Mouse (Mus musculus) lung, postnatal 36 days (tissue): Measurements from ENCODE around the gene Cyp8b1.

ENCODE experiments used
- DNase-seq: peaks from one replicate; pipeline ENCODE4 v3.0.0; 2022; ENCODE audit warnings: mixed read lengths

Gene Cyp8b1

DNA sequence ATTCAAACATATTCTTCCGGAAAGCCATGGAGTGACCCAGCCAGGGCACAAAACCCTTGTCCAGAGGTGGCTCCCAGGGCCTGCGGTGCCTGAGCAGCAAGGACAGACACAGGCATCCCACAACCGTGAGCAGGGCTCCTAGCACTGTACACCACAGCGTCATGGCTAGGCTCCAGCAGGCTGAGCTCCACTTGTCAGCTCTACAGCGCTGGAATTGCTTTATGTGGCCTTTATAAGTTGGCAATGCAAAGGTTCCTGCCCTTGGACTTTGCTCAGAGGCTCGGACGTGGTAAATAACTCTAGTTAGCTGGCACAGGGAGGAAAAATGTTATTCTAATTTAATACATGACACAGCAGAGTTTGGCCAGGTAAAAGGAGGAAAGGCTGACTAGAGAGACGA lies at the start of gene Cyp8b1:
Gene Cyp8b1, minus strand, starts transcription at position 204 of the 400 bp plus-strand sequence.
- DNase-seq, result no peak

DNA sequence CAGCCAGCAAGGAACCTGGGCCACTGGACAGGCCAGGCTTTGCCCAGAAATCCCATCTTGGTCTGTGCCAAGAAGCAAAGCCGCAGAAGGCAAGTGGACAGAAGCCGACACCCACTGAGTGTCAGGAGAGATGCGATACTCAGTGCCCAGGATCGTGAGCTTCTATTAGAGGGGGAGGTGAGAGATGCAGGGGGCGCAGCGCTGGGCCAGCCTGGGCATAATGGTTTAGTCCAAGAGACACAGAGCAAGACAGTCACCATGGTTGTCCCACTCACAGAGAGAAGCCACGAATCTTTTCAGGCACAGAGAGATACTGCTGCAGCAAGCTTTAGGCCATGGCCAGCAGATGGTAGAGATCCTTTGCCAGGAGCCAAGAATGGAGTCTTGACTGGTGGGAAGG lies 48.8 kb upstream of the Cyp8b1 start:
- no peak for DNase-seq

DNA sequence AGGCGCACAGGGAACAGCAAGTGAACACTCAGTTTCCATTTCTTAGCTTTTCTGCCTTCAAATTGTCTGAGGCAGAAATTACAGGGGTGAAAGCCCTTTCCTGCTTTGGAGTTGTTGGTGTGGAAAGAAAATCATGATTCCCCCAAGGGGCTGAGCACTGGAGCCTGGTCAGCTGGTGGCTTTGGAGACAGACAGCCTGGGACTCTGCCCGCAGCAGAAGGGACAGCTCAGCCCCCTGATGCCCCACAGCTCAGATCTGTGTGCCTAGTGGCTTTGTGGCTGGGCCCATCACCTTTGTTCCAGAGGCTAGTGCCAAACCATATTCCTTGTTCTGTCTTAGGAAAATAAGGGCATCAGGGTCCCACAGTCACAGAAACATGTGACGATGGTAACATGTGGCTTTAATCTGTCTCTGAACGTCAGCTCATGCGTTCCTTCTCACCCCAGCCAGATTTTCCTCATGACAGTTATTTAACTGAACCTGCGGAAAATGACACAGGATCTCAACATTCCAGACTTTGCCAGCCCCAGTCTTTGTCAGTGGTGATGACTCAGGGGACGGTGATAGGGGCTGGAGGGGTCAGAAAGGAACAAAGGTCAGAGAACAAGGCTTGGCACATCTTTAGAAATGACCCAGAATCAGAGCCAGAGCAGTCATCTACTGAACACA lies 44.0 kb upstream of the Cyp8b1 start:
- DNase-seq, result no peak

DNA sequence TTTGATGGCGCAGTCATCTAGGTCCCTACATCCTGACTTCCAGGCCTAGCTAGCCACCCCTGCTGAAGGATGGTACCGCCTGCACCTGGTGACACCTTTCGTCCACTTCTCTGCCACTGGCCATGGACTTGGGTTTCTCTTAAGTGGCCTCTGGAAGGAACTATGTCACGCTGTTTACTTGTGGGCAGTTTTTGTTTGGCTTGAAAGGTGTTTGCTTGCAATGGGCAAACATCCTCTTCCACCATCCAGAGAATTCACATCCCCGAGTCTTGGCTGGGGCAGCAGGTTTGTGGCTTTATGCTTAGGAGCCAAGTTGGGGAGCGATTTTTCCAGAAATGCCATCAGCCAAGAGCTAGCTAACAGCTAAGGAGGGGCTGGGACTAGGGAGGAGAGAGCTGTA lies 36.5 kb upstream of the Cyp8b1 start:
- peak; percentile 54 for DNase-seq

DNA sequence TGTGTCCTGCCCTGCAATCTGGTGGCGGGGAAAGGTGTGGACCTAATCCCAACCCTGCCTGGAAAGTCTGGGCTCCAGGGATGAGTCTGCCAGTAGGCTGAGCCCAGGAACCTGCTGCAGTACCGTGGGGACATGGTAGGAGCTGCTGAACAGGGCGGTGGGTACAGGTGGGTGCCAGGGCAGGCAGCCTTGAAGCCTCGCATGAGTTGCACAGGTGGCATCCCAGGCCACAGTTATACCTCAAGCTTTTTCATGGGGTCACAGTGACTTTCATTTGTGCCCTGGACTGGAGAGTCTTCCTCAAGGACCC lies 35.0 kb upstream of the Cyp8b1 start:
- no peak for DNase-seq

DNA sequence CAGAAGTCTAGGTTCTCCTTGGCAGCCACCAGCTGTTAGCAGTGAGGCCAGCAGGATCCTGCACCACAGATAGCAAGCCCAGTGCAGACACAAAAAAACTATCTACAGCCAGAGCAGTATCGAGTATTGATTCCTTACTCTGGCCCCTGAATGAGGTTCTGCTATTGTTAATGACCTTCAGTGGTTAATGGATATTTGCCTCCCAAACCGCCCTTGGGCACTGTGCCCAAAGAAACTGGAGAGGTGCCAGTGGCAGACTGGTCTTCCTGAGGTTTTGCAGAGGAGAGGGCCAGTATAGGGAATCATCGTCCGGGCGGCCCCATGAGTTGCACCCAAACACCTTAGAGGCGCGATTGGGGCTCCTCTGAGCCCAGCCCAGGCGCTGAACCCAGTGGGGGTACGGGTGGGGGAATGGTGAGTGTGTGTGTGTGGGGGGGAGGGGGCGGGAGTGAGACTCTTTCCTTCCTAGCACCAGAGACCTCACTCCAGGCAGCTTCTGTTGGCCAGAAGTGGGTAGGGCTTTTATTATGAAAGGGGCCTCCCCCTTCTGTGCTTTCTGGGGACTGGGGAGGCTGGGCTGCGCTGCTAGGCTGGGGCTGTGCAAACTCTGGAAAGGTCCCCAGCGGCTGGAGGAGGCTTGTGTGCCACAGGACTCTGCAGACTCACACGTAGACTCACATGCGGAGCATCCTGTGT lies 34.5 kb upstream of the Cyp8b1 start, which contains the start of gene Fam198a:
Gene Fam198a, plus strand, starts transcription at position 571 of the 696 bp plus-strand sequence.
- peak; percentile 74 for DNase-seq

DNA sequence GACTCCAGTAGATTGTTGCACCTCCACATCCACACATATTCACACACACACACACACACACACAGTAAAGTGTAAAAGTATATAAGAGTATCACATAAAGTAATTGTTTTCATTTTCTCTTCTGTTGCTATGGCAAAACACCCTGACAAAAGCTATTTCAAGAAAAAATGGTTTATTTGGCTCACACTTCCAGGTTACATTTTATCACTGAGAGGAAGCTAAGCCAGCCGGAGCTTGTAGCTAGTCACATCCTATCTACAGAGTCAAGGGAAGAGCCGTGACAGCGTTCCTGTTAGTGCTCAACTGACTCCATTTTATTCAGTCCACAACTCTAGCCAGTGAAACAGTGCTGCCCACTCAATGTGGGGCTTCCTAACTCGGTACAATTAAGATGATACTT lies 32.3 kb upstream of the Cyp8b1 start:
- DNase-seq, result peak; percentile 40

DNA sequence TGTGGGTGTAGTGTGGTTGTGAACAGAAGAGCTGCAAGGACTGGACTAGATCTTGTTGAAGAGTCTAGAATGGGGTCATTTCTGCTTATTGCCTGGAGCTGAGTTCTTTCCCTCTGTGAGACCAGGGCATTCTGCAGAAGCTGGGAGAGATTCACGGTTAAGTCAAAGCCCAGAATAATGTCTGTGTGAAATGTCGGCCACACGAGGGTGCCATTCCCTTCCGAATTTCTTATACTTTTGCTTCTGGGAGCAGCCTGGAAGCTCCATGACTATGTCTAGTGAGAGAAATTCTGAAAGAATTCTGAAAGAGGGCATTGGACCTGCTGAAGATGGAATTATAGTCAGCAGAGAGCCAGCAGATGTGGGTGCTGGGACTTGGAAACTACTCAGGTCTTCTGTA lies 31.7 kb upstream of the Cyp8b1 start:
- peak; percentile 70 for DNase-seq

DNA sequence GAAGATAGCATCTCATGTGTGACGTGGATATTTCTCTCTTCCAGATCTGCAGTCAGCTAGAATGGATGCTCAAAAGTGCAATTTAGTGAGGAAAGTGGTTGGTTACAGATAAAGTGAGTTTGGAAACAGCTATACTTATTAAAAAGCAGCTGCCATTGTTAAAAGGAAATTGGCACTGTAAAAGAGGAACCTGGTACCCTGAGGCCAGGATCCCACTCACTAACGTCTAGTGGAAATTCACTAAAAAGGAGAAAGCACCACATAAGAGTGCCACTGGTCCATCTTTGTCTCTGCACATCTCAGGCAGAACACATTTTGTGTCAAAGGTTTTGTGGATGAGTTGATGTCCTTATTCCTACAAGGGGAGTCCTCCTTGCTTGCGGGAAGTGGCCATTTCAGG lies 27.5 kb upstream of the Cyp8b1 start:
- no peak for DNase-seq

DNA sequence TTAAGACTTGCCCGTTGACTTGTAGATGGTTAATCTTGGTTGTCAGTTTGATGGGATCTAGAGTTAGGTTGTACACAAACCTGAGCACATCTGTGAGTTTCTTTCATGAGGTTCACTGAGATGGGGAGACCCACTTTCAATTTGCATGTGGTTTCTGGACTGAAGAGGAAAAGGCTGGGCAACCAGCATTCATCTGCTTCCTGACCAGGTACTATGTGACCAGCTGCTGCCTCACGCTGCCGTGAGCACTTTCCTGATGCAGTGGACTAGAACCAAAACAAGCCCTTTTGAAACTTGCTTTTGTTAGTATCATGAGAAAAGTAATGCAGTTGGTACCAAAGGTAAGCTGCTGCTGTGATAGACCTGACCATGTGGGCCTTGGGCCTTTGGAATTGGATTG lies 26.9 kb upstream of the Cyp8b1 start:
- DNase-seq, result no peak

DNA sequence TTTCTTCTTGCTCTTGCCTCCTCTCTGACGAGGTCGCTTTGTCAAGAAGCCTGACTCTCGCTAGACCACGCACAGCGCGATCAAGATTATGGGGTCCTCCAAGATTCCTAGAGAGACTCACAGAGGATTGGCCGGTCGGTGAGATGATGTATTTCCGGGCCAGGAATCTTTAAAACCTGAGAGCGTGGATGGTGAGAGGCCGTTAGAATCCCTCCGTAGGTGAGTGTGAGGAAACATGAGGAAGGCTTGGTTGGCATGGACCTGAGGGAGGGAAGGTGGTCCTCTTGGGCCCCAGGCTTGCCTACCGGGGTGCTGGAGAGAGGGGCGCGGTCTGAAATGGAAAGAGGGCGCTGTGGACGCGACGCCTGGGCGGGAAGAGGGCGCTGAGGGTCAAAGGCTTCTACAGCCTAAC lies 21.8 kb upstream of the Cyp8b1 start:
- no peak for DNase-seq

DNA sequence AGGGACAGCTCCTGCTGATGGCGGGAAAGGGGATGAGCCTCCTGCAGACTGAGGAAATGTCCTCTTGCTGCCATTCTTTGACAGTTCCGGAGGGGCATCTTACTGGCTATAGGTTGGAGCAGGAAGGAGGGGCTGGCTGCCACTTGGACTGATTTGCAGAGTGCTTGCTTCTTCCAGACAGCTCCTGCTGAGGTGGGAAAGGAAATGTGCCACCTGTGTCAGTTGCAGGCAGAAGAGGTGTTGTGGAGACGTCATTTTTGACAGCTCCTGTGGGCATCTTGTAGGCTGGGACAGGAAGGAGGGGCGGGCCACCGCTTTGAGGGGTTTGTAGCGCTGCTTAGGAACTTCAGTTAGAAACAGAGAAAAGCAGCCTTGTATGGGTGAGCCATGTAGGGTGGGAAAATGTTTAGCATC lies 21.4 kb upstream of the Cyp8b1 start:
- DNase-seq, result no peak

DNA sequence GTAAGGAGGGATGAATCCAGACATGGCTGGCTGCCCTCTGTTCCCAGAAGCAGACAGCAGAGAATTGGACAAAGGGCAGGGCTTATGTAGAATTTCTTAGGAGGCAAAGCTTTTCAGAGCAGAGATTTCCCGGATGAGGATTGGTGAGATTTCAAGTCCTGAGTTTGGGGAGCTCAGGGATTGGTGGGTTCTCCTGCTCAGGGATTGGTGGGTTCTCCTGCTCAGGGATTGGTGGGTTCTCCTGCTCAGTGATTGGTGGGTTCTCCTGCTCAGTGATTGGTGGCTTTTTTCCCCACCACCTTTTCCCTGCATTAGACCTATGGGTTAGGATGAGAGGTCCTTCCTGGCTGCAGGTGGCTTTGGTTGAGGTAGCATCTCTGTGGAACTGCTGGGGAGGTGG lies 20.8 kb upstream of the Cyp8b1 start:
- DNase-seq, result no peak

DNA sequence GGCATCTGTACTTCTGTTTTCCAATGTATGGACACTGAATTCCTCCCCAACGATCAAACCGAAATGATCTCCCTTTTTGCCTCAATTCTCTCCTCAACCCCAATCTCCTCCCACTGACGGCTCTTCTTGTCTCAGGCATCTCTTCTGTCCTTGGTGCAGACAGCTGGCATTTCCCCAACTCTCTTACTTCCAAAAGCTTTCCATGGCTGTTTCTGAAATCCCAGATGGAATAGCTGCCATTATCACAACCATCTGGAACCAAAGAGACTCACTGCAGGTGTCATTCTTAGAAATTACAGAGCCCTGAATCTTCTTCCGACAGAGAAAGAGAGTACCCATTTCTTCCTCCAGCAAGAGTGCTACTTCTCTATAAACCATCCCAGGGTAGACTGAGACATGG lies 18.8 kb upstream of the Cyp8b1 start:
- no peak for DNase-seq

DNA sequence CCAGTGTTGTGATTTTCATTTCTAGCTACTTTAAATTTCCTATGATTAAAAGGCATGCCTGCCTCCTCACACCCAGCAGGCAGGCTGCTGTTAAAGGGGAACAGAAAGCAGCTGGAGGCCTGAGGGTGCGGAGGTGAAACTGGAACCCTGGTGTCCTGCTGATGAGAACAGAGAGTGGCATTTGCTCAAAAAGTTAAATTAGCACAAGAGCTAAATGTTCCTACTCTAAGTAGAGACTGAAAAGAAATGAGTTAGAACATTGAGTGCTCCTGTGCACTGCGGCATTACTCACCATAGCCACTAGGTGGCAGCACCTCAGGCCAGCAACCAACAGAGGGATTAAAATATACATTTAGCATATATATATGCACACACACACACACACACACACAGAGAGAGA lies 12.4 kb upstream of the Cyp8b1 start:
- DNase-seq, result peak; percentile 68

DNA sequence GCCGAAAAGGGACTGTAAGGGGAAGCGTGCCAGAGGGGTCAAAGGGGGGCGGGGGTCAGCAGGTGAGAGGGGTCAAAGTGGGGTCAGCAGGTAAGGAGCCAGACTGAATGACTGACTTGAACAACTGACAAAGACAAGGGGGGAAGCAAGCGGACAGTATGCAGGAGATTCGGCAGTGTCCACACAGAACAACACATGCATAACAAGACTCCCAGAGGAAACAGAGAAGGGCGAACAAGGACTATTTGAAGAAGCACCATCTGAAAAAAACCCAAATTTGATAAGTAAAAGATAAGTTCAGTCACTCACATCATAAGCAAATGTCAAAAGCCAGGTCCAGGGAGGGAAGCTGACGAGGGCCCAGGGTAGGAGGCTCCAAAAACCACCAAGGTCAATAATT lies 11.6 kb upstream of the Cyp8b1 start:
- DNase-seq, result no peak

DNA sequence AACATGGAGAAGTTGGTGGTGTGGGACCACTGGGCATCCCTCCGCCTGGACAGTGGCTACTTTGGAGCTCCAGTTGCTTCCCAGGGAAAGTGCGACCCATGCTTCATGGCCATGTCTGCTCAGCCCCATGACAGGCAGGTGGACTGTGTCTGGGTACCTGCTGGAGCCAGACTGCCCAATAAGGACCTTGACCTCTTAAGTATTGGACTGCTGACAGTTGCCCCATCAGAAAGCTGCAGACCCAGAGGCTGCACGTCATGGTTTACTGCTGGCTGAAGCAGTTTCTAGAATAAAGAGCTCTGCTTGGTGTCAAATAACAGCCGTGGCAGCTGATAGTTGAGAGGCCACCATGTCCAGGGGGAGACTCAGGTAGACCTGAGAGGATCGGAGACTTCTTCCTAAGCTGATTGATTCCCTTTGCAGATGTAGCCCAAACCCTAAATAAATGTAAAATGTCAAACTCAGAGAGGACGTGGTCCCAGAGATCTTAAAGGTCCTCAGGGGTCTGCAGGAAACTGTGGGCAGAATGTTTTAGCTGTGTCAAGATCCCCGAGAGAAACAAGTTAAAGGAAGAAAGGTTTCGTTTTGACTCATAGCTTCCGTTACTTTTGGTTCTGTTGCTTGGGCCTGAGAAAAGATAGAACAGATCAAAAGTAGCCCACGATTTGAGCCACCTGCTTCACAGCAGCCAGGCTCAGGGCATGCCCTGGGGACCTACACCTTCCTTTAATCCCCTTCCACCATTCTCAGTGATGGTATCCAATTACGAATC lies 10.7 kb upstream of the Cyp8b1 start:
- no peak for DNase-seq

DNA sequence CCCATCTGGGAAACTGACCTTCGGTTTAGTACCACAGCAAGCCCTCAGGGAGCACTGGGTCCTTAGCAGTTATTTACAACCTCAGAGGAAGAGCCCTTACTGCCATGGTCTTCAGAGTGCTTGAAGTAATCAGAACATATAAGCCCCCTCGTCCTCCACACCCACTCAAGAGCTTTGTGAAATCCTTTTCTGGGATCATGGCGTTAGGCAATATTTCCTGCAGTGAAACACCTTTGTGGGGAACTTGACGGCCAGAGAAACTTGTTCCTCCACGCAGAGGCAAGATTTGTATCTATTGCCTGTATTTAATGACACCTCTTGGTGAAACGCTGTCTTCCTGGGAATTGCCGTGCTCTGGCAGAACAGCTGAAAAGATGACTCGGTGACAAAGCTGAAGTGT lies 9.9 kb upstream of the Cyp8b1 start:
- DNase-seq, result no peak

DNA sequence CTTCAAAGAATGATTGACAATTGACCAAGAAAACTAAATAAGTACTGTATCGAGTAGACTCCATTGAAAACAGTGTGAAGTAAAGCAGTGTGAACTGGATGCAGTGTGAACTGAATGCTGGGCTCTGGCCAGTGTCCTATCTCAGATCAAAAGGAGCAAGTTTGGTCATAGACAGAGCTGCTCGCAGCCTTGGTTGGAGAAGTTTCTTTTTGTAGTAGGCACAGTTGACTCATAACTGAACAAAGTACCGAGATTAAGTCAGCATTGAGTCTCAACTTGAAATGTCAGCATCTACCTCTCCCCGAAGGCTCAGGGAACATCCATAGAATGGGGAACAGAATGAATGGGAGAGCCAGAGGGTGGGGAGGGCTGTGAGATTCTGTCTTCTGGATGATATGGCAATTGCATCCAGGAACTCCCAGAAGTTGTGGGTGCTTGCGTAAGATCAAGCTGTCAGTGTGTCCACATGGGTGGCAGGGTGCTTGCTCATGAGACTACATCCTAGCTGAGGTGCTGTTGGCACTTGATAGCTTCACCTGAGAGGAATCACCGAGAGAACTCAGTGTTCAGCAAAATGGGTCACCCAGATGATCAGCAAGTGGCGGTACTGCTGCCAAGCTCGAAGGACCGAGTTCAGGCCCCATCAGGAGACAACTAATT lies 8.9 kb upstream of the Cyp8b1 start:
- no peak for DNase-seq

DNA sequence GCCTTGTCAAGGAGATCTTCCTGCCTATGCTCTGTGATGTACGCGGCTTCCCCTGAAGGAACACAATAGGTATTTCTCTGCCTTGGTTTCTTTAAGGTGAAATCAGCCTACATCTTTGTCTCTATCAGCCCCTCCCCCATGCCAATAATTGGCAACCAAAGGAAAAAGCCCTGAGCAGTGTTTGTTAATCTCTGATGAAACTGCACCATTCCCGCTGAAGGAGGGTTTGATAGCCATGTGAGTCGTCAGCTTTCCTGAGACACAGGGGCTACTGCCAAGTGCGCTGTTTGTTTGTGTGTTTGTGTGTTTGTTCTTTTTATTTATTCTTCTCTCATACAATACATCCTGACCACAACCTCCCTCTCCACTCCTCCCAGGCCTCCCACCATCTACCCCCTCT lies 7.8 kb upstream of the Cyp8b1 start:
- no peak for DNase-seq

DNA sequence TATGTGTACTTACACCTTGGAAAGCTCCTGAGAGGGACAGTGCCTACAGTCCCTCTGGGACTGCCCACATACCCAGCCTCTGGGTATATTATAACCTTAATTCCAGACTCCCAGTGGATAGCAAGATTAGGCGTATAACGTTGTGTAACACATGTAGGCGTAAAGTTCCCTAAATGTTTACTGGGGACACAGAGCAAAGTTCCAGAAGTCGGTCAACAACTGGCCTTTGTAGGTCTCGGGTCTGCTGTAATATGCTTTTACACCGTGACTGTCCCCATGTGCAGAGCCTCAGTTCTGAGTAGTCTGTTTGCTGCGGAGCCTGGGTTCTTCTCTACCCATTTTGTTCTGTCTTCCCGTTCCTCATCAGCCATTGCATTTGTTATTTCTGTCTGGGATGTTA lies 7.3 kb upstream of the Cyp8b1 start:
- peak; percentile 21 for DNase-seq

DNA sequence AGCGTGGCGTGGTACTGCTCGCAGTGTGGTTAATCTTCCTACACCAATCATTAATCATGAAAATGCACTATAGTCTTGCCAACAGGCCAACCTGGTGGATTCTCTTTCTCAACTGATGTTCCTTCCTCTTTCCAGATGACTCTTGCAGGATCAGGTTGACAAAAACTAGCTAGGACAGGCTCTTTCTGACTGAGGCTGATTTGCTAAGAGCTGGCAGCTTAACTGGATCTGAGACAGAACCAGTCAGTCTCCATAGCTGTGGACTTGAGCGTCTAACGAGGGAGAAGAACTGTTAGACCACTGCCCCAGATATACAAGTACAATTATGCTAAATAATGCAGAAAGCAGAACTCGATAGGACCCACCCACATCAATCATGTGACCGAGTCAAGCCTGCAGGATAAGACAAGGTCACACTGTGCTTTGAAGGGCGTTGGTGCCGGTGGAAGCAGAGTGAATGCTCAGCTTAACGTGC lies 3.0 kb upstream of the Cyp8b1 start:
- DNase-seq, result peak; percentile 46

DNA sequence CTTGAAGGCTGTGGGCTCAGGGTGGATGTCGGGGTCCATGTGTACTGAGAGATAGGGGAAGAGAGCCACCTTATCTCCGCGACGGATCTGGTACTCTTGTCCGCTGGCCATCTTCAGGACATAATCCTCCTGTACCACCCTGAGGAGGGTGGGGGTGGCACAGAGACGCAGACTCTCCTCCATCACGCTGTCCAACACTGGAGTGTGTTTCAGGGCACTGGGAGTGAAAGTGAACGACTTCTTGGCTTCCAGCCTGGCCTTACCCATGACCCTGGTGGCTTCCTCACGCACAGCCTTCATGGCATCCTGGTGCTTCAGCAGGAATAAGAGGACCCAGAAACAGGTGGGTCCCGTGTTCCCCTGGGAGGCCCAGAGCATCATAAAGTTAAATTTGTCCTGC lies 1.0 kb downstream of the Cyp8b1 start:
- no peak for DNase-seq
